Mouse (Mus musculus) myocyte (in vitro differentiated cells): ENCODE results near the gene Zfp69. TPM values are rescaled to one million over a fixed set of nuclear protein-coding genes. Genes with fewer than 3 reads are reported as not detected.

Source experiments
- H3K27me3 ChIP-seq: one replicate; pipeline ENCODE4 v1.6.1; 2011; ENCODE audit not compliant: control insufficient read depth, insufficient read depth, insufficient read length
- H3K36me3 ChIP-seq: one replicate; pipeline ENCODE4 v1.6.1; 2011; ENCODE audit not compliant: control insufficient read depth, insufficient read depth
- H3K4me2 ChIP-seq: one replicate; pipeline ENCODE4 v1.6.1; 2011; ENCODE audit warnings: low read depth, control low read depth
- H3K4me3 ChIP-seq: one replicate; pipeline ENCODE4 v1.5.1; 2011; ENCODE audit warnings: mild to moderate bottlenecking, control low read depth, moderate library complexity
- H3K79me2 ChIP-seq: one replicate; pipeline ENCODE4 v1.6.1; 2011; ENCODE audit not compliant: control insufficient read depth, insufficient read depth
- H3ac ChIP-seq: one replicate; pipeline ENCODE4 v1.6.1; 2011; ENCODE audit not compliant: control insufficient read depth, insufficient read length
- CEBPB ChIP-seq: IDR thresholded peaks from 2 replicates; pipeline ENCODE4 v1.6.1; 2011; ENCODE audit warnings: mild to moderate bottlenecking, moderate library complexity; ENCODE audit not compliant: poor library complexity, insufficient read depth, severe bottlenecking
- E2F4 ChIP-seq: IDR thresholded peaks from one replicate; pipeline ENCODE4 v1.6.1; 2011; ENCODE audit warnings: mild to moderate bottlenecking, control low read depth, moderate library complexity; ENCODE audit not compliant: insufficient read depth
- MAX ChIP-seq: IDR thresholded peaks from one replicate; pipeline ENCODE4 v1.6.1; 2011; ENCODE audit warnings: low read depth, mild to moderate bottlenecking, control low read depth
- MYOD1 ChIP-seq, 3 experiments: IDR thresholded peaks; one replicate each; pipeline ENCODE4 v1.6.1; 2011; ENCODE audit warnings: control low read depth in 2 of 3, low read depth in 2 of 3, mild to moderate bottlenecking in 2 of 3, moderate library complexity in 1 of 3; ENCODE audit not compliant: insufficient read length in 2 of 3, control insufficient read depth in 1 of 3
- MYOG ChIP-seq, 3 experiments: IDR thresholded peaks; one replicate each; pipeline ENCODE4 v1.6.1; 2011; ENCODE audit warnings: control low read depth in 2 of 3, low read depth in 2 of 3, mild to moderate bottlenecking in 2 of 3; ENCODE audit not compliant: insufficient read length in 2 of 3, control insufficient read depth in 1 of 3, insufficient read depth in 1 of 3
- POLR2A ChIP-seq: IDR thresholded peaks from one replicate; pipeline ENCODE4 v1.6.1; 2011; ENCODE audit warnings: low read depth, mild to moderate bottlenecking, control low read depth, moderate library complexity; ENCODE audit not compliant: insufficient read length
- POLR2AphosphoS2 ChIP-seq: IDR thresholded peaks from one replicate; pipeline ENCODE4 v1.6.1; 2011; ENCODE audit warnings: low read depth, control low read depth; ENCODE audit not compliant: insufficient read length
- REST ChIP-seq: IDR thresholded peaks from one replicate; pipeline ENCODE4 v1.6.1; 2011; ENCODE audit warnings: mild to moderate bottlenecking, control low read depth, moderate library complexity; ENCODE audit not compliant: insufficient read depth, insufficient read length
- SRF ChIP-seq: IDR thresholded peaks from one replicate; pipeline ENCODE4 v1.6.1; 2011; ENCODE audit warnings: low read depth; ENCODE audit not compliant: control insufficient read depth, insufficient read length
- TCF12 ChIP-seq: IDR thresholded peaks from one replicate; pipeline ENCODE4 v1.6.1; 2011; ENCODE audit warnings: mild to moderate bottlenecking, control low read depth; ENCODE audit not compliant: poor library complexity, insufficient read depth, severe bottlenecking
- TCF3 ChIP-seq: IDR thresholded peaks from one replicate; pipeline ENCODE4 v1.6.1; 2011; ENCODE audit warnings: low read depth, control low read depth; ENCODE audit not compliant: insufficient read length
- USF1 ChIP-seq: IDR thresholded peaks from one replicate; pipeline ENCODE4 v1.6.1; 2011; ENCODE audit warnings: low read depth, mild to moderate bottlenecking, control low read depth, moderate library complexity
- polyA plus RNA-seq: library from polyadenylated mRNA; unstranded; fragments of >200 nt; fragmentation: generic; extraction: Trizol; gene quantifications from one replicate; pipeline ENCODE4 v1.2.1, GENCODE M21; 2012; ENCODE audit warnings: missing spikeins

Gene Zfp69
- polyA plus RNA-seq, 1 experiment = 0.61 TPM

- TF ChIP-seq CEBPB (no peak), SRF (no peak), MYOD1 (IDR thresholded peaks at IDR 0.05; ENCODE audit: control insufficient read depth in 1 of 3, insufficient read length in 2 of 3, low read depth in 2 of 3) (no peak), REST (no peak), E2F4 (no peak), POLR2A (no peak), POLR2AphosphoS2 (no peak), MYOG (IDR thresholded peaks at IDR 0.05; ENCODE audit: control insufficient read depth in 1 of 3, insufficient read depth in 1 of 3, insufficient read length in 2 of 3, low read depth in 2 of 3) (no peak), MAX (no peak), TCF12 (no peak), USF1 (no peak), TCF3 (no peak)
- H3K36me3 ChIP-seq = peaks cover 22% of the 10 kb centered on the region
Measured at GRCm38 (mm10) chr4:120969382-120970146, 18.1 kb upstream of the Zfp69 start.

GRCm38 (mm10) chr4:120968486-120968885, 17.0 kb upstream of the Zfp69 start:
- Histone ChIP-seq H3ac (no peak overlapping the region), H3K79me2 (no peaks in the 10 kb centered on the region), H3K4me2 (no peak overlapping the region), H3K27me3 (no peaks in the 10 kb centered on the region), H3K4me3 (no peak overlapping the region), H3K36me3 (peaks cover 16% of the 10 kb centered on the region)
- TF ChIP-seq SRF = no peak
- TF ChIP-seq TCF12 = no peak
- no peak for TF ChIP-seq REST
- no peak for TF ChIP-seq MYOD1 (IDR thresholded peaks at IDR 0.05; ENCODE audit: control insufficient read depth in 1 of 3, insufficient read length in 2 of 3, low read depth in 2 of 3)

More at GRCm38 (mm10) chr4:120969382-120970146, 18.1 kb upstream of the Zfp69 start:
- Histone ChIP-seq H3K27me3 (no peaks in the 10 kb centered on the region), H3K79me2 (no peaks in the 10 kb centered on the region), H3K4me3 (no peak overlapping the region), H3K4me2 (no peak overlapping the region), H3ac (no peak overlapping the region)

- H3K36me3 ChIP-seq = no peaks in the 10 kb centered on the region
- no peak overlapping the region for H3K4me3 ChIP-seq
- H3K27me3 ChIP-seq = no peaks in the 10 kb centered on the region
- H3ac ChIP-seq = no peak overlapping the region
- no peak for TF ChIP-seq E2F4
- no peak for TF ChIP-seq MYOG (IDR thresholded peaks at IDR 0.05; ENCODE audit: control insufficient read depth in 1 of 3, insufficient read depth in 1 of 3, insufficient read length in 2 of 3, low read depth in 2 of 3)
- TF ChIP-seq POLR2AphosphoS2 = no peak
- TF ChIP-seq CEBPB = no peak
- no peak for TF ChIP-seq MYOD1 (IDR thresholded peaks at IDR 0.05; ENCODE audit: control insufficient read depth in 1 of 3, insufficient read length in 2 of 3, low read depth in 2 of 3)
- TF ChIP-seq TCF12 = no peak
- TF ChIP-seq USF1 = no peak
- no peak for TF ChIP-seq REST
- no peaks in the 10 kb centered on the region for H3K79me2 ChIP-seq
- no peak overlapping the region for H3K4me2 ChIP-seq
Measured at GRCm38 (mm10) chr4:120955586-120955985, 4.1 kb upstream of the Zfp69 start.

GRCm38 (mm10) chr4:120953667-120954066, 2.2 kb upstream of the Zfp69 start:
- H3K36me3 ChIP-seq = peaks cover 1% of the 10 kb centered on the region
- H3ac ChIP-seq = no peak overlapping the region
- no peak overlapping the region for H3K4me3 ChIP-seq
- H3K79me2 ChIP-seq = no peaks in the 10 kb centered on the region
- no peak for TF ChIP-seq CEBPB
- no peak for TF ChIP-seq TCF3
- TF ChIP-seq MAX = no peak
- TF ChIP-seq TCF12 = no peak
- TF ChIP-seq POLR2AphosphoS2 = no peak
- TF ChIP-seq USF1 = no peak
- no peak for TF ChIP-seq E2F4
- TF ChIP-seq MYOD1 (IDR thresholded peaks at IDR 0.05; ENCODE audit: control insufficient read depth in 1 of 3, insufficient read length in 2 of 3, low read depth in 2 of 3) = no peak
- no peak for TF ChIP-seq REST
- no peak for TF ChIP-seq SRF
- TF ChIP-seq POLR2A = no peak
- no peak for TF ChIP-seq MYOG (IDR thresholded peaks at IDR 0.05; ENCODE audit: control insufficient read depth in 1 of 3, insufficient read depth in 1 of 3, insufficient read length in 2 of 3, low read depth in 2 of 3)
- H3K4me2 ChIP-seq = no peak overlapping the region
- H3K27me3 ChIP-seq = no peaks in the 10 kb centered on the region

- peaks cover 4% of the 10 kb centered on the region for H3K36me3 ChIP-seq
- H3K27me3 ChIP-seq = no peaks in the 10 kb centered on the region
Measured at GRCm38 (mm10) chr4:120953038-120953437, 1.5 kb upstream of the Zfp69 start.

More at GRCm38 (mm10) chr4:120953038-120953437, 1.5 kb upstream of the Zfp69 start:
- H3ac ChIP-seq = no peak overlapping the region
- no peaks in the 10 kb centered on the region for H3K79me2 ChIP-seq
- H3K4me2 ChIP-seq = no peak overlapping the region
- TF ChIP-seq POLR2A (no peak), POLR2AphosphoS2 (no peak), USF1 (no peak), MYOD1 (IDR thresholded peaks at IDR 0.05; ENCODE audit: control insufficient read depth in 1 of 3, insufficient read length in 2 of 3, low read depth in 2 of 3) (no peak), SRF (no peak), REST (no peak), MAX (no peak), TCF12 (no peak), E2F4 (no peak), MYOG (IDR thresholded peaks at IDR 0.05; ENCODE audit: control insufficient read depth in 1 of 3, insufficient read depth in 1 of 3, insufficient read length in 2 of 3, low read depth in 2 of 3) (no peak), TCF3 (no peak), CEBPB (no peak)
- no peak overlapping the region for H3K4me3 ChIP-seq
